Mouse (Mus musculus) C2C12 (cell line): ENCODE data around the gene Olfr267. TPM values are rescaled to one million over a fixed set of nuclear protein-coding genes. Genes with fewer than 3 reads are reported as not detected.
A peak's percentile ranks its signal among the peaks of the same experiment; 100 is the strongest.

Experiments used
- H3K27me3 ChIP-seq: one replicate; pipeline ENCODE4 v1.6.1; 2011; ENCODE audit not compliant: control insufficient read depth, insufficient read depth, insufficient read length
- H3K36me3 ChIP-seq: one replicate; pipeline ENCODE4 v1.6.1; 2011; ENCODE audit not compliant: control insufficient read depth, insufficient read depth
- H3K4me3 ChIP-seq: one replicate; pipeline ENCODE4 v1.5.1; 2011; ENCODE audit warnings: mild to moderate bottlenecking, control low read depth; ENCODE audit not compliant: poor library complexity, insufficient read depth, severe bottlenecking
- H3K79me2 ChIP-seq: one replicate; pipeline ENCODE4 v1.6.1; 2011; ENCODE audit not compliant: control insufficient read depth, insufficient read depth
- H3K79me3 ChIP-seq: one replicate; pipeline ENCODE4 v1.6.1; 2011; ENCODE audit warnings: low read depth, control low read depth
- H3ac ChIP-seq: one replicate; pipeline ENCODE3; 2011; ENCODE audit warnings: low read depth; ENCODE audit not compliant: control insufficient read depth, insufficient read length
- CEBPB ChIP-seq: IDR thresholded peaks from one replicate; pipeline ENCODE4 v1.6.1; 2011; ENCODE audit warnings: low read depth, mild to moderate bottlenecking, control low read depth, moderate library complexity
- CTCF ChIP-seq: IDR thresholded peaks from one replicate; pipeline ENCODE4 v1.5.1; 2011; ENCODE audit not compliant: control insufficient read depth, insufficient read depth, insufficient read length
- FOSL1 ChIP-seq: IDR thresholded peaks from one replicate; pipeline ENCODE4 v1.8.0; 2011; ENCODE audit warnings: mild to moderate bottlenecking, low read length; ENCODE audit not compliant: poor library complexity, insufficient read depth, severe bottlenecking
- MAX ChIP-seq: IDR thresholded peaks from one replicate; pipeline ENCODE4 v1.6.1; 2011; ENCODE audit warnings: mild to moderate bottlenecking, control low read depth
- MYOD1 ChIP-seq: IDR thresholded peaks from one replicate; pipeline ENCODE4 v1.6.1; 2011; ENCODE audit warnings: low read depth; ENCODE audit not compliant: control insufficient read depth, insufficient read length
- MYOG ChIP-seq: IDR thresholded peaks from one replicate; pipeline ENCODE4 v1.6.1; 2011; ENCODE audit not compliant: control insufficient read depth, insufficient read length; ENCODE audit errors: extremely low read depth
- USF1 ChIP-seq: IDR thresholded peaks from one replicate; pipeline ENCODE4 v1.6.1; 2011; ENCODE audit warnings: low read depth, mild to moderate bottlenecking, control low read depth, moderate library complexity
- long read RNA-seq, 2 experiments: library from polyadenylated mRNA; unstranded; transcript quantifications; one replicate each; pipeline ENCODE4 v2.0.0; 2019 to 2020
- polyA plus RNA-seq: library from polyadenylated mRNA; unstranded; fragments of >200 nt; fragmentation: generic; extraction: Trizol; gene quantifications from one replicate; pipeline ENCODE4 v1.2.1, GENCODE M21; 2012; ENCODE audit warnings: missing spikeins

Gene Olfr267
- 0.04 TPM for polyA plus RNA-seq
- long read RNA-seq, experiment 1 = 0 reads
- long read RNA-seq, experiment 2 = 0 reads

GRCm38 (mm10) chr4:58787616-58788015 lies at the start of gene Olfr267:
TSS of gene Olfr267 (minus strand) at chr4:58787716.
- H3K79me3 ChIP-seq = no peaks in the 10 kb centered on the region
- TF ChIP-seq MYOG (no peak), USF1 (no peak), CEBPB (no peak), MAX (no peak)
- no peak within 1 kb of the TSS for H3ac ChIP-seq
- H3K79me2 ChIP-seq = no peaks in the 10 kb centered on the region
- H3K36me3 ChIP-seq = no peaks in the 10 kb centered on the region
- no peak within 1 kb of the TSS for H3K4me3 ChIP-seq
- no peaks in the 10 kb centered on the region for H3K27me3 ChIP-seq

DNA sequence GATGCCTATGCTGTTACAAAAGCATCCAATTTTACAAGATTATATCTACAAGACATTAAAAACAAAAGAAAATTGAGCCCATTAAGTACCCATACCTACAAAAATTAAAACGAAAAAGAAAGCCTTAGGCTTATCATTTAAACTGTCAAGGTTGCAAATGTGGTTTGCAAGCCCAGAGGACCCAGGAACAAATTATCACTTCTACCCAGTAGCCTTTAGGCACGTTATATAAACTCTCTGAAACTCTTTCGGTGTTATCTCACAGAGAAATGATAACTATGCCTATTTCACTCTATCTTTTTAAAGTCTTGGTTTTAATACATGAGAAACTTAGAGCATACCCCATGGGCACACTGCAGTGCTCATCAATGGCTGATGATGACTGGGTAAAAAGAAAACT lies 45.4 kb upstream of the Olfr267 start:
- Histone ChIP-seq H3K79me3 (no peaks in the 10 kb centered on the region), H3K79me2 (no peaks in the 10 kb centered on the region), H3K4me3 (no peak overlapping the region), H3ac (no peak overlapping the region), H3K36me3 (peaks cover 73% of the 10 kb centered on the region), H3K27me3 (no peaks in the 10 kb centered on the region)
- TF ChIP-seq CTCF (no peak), MAX (no peak), CEBPB (no peak), USF1 (no peak), MYOD1 (no peak), FOSL1 (no peak), MYOG (no peak)

DNA sequence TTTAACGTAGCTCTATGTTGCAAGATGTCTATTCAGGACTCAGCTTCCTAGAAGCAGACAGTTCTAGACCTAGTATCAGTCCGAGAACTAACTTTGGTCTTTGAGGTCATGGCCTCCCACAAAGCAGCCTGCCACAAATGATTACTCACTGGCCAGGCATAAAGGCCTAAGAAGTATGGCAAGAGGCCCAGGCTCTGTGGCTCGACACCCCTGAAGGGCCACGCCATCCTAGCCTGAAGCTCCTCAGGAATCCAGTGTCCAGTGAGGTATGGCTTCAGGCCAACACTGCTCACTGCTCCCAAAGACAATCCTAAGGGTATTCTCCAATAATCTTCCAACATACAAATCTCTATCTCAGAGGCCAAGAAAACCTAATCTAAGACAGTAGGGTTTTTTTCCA lies 38.4 kb upstream of the Olfr267 start:
- TF ChIP-seq CTCF (no peak), CEBPB (peak; percentile 40)
- Histone ChIP-seq H3K79me2 (peaks cover 6% of the 10 kb centered on the region), H3ac (no peak overlapping the region), H3K36me3 (peaks cover 79% of the 10 kb centered on the region), H3K4me3 (no peak overlapping the region), H3K79me3 (no peaks in the 10 kb centered on the region), H3K27me3 (no peaks in the 10 kb centered on the region)

DNA sequence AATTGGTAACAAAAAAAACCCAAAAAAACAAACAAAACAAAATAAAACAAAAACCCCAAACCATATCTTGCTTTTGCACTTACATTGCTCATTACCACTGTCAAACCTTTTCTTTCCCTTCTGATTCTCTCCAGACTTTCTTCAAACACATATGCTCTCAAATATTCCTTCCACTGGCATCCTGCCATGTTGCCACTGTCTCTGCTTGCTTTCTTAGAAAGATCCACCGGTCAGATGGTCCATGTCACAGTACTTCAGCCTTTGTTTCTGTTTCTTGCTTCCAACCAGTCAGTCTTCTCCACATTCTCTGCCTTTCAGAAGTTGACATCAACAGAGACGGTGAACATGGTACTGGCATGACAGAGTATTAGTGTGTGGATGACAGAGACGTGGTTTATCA lies 857 bp downstream of the Olfr267 start:
- Histone ChIP-seq H3K36me3 (no peaks in the 10 kb centered on the region), H3K79me2 (no peaks in the 10 kb centered on the region), H3ac (no peak overlapping the region), H3K27me3 (no peaks in the 10 kb centered on the region), H3K4me3 (no peak overlapping the region), H3K79me3 (no peaks in the 10 kb centered on the region)
- TF ChIP-seq USF1 (no peak), MYOD1 (no peak), MYOG (no peak), FOSL1 (no peak), CEBPB (no peak)

DNA sequence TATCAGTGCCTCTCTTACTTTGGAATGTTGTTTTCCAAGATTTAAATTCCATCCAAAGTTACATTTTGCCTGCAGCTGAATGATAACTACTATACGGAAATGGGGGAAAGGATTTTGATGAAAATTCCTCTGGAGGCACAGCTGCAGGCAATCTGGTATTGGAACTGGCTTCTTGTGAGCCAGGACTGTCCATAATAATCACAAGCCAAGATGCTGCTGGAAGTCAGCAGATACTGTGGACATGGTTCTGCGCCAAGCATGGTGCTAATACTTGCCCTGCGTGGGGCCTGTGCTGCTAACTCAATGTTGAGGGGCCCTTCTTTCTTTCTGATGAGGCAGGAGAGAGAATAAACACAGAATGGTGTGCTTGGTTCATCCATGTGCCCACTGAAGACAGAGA lies 24.1 kb downstream of the Olfr267 start:
- TF ChIP-seq MYOD1 = no peak
- no peak for TF ChIP-seq MYOG
- no peak for TF ChIP-seq CTCF
- TF ChIP-seq MAX = no peak
- TF ChIP-seq USF1 = no peak
- TF ChIP-seq FOSL1 = no peak
- TF ChIP-seq CEBPB = no peak
- H3K79me2 ChIP-seq = no peaks in the 10 kb centered on the region

DNA sequence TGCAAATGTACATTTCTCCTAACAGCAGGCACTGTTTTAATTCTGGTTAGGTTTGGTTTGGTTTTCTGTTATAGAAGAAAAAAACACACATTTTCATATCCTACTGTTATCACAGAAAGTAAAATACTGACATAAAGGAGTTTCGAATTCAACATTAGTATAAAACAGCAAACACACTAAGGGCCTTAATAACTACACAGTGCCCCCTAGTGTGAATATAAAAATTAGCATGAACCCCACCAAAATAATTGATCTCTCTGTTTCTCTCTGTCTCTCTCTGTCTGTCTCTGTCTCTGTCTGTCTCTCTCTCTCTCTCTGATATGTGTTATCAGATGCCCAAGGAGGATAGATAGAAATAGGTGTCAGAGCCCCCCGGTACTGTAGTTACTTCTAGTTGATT lies 38.0 kb downstream of the Olfr267 start:
- Histone ChIP-seq H3K79me3 (no peaks in the 10 kb centered on the region), H3K4me3 (no peak overlapping the region), H3K36me3 (no peaks in the 10 kb centered on the region), H3K27me3 (no peaks in the 10 kb centered on the region), H3K79me2 (no peaks in the 10 kb centered on the region), H3ac (no peak overlapping the region)
- TF ChIP-seq MYOG (no peak), MYOD1 (no peak), MAX (no peak), CTCF (no peak), USF1 (no peak), FOSL1 (no peak), CEBPB (no peak)

More for the DNA sequence above, 24.1 kb downstream of the Olfr267 start:
- no peaks in the 10 kb centered on the region for H3K36me3 ChIP-seq
- H3K4me3 ChIP-seq = no peak overlapping the region
- no peak overlapping the region for H3ac ChIP-seq
- H3K79me3 ChIP-seq = no peaks in the 10 kb centered on the region
- H3K27me3 ChIP-seq = no peaks in the 10 kb centered on the region
